Mouse (Mus musculus) brain, embryonic 14.5 days (tissue): ENCODE results near the gene Snap25. TPM values are rescaled to one million over a fixed set of nuclear protein-coding genes. Genes with fewer than 3 reads are reported as not detected.

Source experiments
- DNase-seq: peaks from one replicate; pipeline ENCODE4 v3.0.0-alpha.2; 2011; ENCODE audit warnings: low read depth
- CTCF ChIP-seq: fragments of 200-500 bp; IDR thresholded peaks from 2 replicates; pipeline ENCODE4 v1.5.1; 2012; ENCODE audit warnings: inconsistent platforms, mild to moderate bottlenecking, moderate library complexity, borderline replicate concordance; ENCODE audit not compliant: insufficient read depth, insufficient read length; ENCODE audit errors: extremely low read depth
- POLR2A ChIP-seq: fragments of 200-500 bp; IDR thresholded peaks from 2 replicates; pipeline ENCODE4 v1.6.1; 2012; ENCODE audit warnings: mild to moderate bottlenecking, inconsistent platforms, borderline replicate concordance; ENCODE audit not compliant: poor library complexity, insufficient read depth, insufficient read length, severe bottlenecking; ENCODE audit errors: extremely low read depth
- polyA plus RNA-seq: library from polyadenylated mRNA; depleted of rRNA; stranded (reverse); fragments of >200 nt; gene quantifications from 2 replicates; pipeline ENCODE4 v1.2.3, GENCODE M21; 2012

Gene Snap25
- polyA plus RNA-seq, 1 experiment: 153 TPM

DNA sequence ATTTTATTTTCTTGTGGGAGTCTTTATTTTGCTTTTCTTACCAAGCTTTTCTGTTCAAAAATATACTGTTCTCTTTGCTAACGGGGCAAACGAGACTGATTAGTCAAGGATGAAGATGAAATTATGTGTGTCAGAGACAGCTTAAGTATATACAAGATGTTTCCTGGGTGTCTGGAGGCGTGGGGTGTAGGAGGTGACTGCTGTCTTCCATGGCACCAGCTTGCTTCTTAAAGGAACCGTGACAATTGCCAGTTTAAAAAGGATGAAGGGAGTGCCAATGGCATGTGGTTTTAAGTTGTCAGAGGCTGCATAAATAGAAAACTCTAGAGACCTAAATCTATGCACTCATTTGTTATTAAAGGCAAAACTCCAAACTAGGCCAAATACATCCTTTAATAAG, 75.1 kb downstream of the Snap25 start:
- TF ChIP-seq POLR2A (no peak), CTCF (no peak)
- DNase-seq: no peak

- DNase-seq: no peak
- TF ChIP-seq CTCF: no peak
- TF ChIP-seq POLR2A: no peak
Observed at GRCm38 (mm10) chr2:136796518-136796917, 83.3 kb downstream of the Snap25 start.

- no peak for TF ChIP-seq CTCF
- TF ChIP-seq POLR2A: no peak
- DNase-seq: no peak
Observed at GRCm38 (mm10) chr2:136798887-136799430, 85.7 kb downstream of the Snap25 start.

- TF ChIP-seq CTCF (no peak), POLR2A (no peak)
- DNase-seq: no peak
Observed at GRCm38 (mm10) chr2:136801102-136801501, 87.8 kb downstream of the Snap25 start.

DNA sequence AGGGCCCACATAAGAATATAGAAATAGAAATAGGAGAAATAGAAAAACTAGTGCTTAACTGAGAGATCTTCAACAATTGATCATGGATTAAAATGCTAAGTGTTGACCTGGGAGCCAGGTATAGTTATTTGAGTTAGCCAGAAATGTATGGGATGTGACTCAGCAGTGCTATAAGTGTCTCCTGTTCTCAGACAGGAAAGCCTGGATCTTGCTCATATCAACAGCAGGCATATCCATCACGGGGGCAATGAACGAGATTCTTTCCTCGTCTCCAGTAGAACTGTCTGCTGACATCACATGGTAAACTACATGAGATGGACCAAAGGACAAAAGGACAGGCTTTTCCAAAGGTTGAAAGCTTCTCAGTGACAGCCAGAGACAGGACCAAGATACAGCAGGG, 88.8 kb downstream of the Snap25 start:
- DNase-seq: no peak
- no peak for TF ChIP-seq POLR2A
- TF ChIP-seq CTCF: no peak

- TF ChIP-seq CTCF (no peak), POLR2A (no peak)
- peak; percentile 37 for DNase-seq
Observed at GRCm38 (mm10) chr2:136803142-136803541, 89.9 kb downstream of the Snap25 start.

DNA sequence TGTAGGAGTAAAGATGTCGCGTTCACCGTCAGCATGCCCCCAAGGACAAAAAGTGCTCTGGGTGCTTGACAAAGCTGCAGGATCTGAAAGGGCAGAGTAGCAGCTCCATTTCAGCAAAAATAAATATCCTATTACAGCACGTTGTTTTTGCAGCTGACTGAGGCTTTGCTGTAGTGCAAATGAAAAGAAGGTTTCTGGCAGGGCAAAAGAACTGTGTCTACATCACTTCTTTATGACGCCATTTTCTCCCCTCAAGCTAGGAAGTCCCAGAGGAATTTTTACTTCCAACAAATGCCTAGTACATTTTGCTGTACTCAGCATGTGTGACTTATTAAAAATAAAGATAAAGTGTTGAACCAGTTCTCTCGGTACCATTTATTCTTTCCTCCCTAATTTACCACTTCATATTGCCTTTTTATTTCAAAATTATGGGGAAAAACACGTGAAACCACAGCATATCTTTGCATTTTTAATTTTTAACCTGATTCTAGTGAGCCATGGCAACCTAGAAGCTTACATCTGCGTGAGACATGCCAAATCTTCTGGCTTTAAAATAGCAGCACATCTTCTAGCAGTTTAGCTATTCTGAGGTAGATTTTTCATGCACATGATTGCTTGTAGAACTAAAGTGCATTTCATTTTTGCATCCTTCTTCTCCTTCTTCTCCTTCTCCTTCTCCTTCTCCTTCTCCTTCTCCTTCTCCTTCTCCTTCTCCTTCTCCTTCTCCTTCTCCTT, 94.9 kb downstream of the Snap25 start:
- peak; percentile 32 for DNase-seq

DNA sequence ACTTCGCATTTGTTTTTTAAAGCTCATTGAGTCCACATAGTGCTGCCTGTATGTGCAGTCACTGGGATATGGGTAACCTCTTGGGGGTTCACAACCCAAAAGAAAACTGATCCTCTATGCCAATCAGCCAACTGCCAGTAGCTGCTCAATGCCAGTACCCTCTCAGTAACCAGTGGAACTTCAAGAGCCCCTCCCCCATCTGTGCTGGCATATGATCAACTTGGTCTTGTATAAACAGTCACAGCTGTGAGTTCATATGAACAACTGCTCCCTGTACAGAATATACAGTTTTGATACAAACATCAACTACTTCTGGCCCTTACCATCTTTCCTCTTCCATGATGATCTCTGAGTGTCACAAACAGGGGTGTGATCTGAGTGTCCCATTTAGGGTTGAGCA, 98.1 kb downstream of the Snap25 start:
- TF ChIP-seq CTCF (no peak), POLR2A (no peak)

More for the DNA sequence above, 94.9 kb downstream of the Snap25 start:
- TF ChIP-seq CTCF (no peak), POLR2A (no peak)

GRCm38 (mm10) chr2:136816717-136817400, 103.6 kb downstream of the Snap25 start:
- no peak for TF ChIP-seq CTCF
- no peak for TF ChIP-seq POLR2A
- peak; percentile 38 for DNase-seq

More for the DNA sequence above, 98.1 kb downstream of the Snap25 start:
- DNase-seq: no peak

DNA sequence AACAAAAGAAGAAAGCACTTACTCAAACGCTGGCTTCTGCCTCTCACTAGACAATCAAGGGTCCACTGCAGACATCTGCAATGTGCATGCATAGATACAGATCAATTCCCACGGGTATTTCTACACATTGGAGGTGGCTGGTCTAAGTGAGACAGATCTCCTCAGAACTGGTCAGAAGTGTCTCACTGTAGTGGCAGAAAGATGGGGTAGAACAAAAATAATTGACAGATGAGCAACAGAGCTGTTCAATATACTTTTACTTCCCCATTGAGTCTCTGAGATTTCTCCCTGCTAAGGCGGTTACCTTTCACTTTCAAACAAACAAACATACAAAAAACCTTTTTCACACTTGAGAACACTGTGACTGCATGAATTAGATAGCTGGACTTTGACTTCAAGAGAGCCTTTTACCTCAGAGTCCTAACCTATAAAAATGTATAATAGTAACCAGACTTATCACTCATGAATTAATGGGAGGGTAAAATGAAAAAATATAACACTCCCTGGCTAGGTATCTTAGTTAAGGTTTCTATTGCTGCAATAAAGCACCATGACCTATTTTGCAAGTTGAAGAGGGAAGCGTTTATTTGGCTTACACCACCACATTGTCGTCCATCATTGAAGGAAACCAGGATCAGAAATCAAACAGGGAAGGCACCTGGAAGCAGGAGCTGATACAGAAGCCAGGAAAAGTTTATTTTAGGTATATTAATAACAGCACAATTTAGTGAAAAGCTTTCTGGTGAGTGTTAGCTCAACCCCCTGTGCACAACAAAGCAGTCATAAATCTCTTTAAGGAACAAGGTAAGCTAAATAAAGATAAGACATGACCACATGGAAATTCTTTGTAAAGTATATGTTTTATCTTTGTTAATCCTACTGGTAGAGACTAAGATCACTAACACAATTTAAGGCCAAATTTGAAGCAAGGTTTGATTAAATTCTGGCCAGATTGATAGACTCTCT, 110.8 kb downstream of the Snap25 start:
- no peak for TF ChIP-seq CTCF
- no peak for TF ChIP-seq POLR2A
- DNase-seq: peak; percentile 8
